Mouse (Mus musculus) adrenal gland, adult 2 months (tissue): Measurements from ENCODE around the gene Ncoa7. TPM values are rescaled to one million over a fixed set of nuclear protein-coding genes. Genes with fewer than 3 reads are reported as not detected.

Experiments used
- DNase-seq: peaks from one replicate; pipeline ENCODE4 v3.0.0; 2021
- polyA plus RNA-seq: library from polyadenylated mRNA; depleted of rRNA; stranded (reverse); fragments of >200 nt; gene quantifications from 2 replicates; pipeline ENCODE4 v1.2.3, GENCODE M21; 2012
- total RNA-seq, 2 experiments: library from RNA; stranded (reverse); gene quantifications; 2 replicates each; pipeline ENCODE4 v1.2.3; 2021

Ncoa7 gene
- total and polyA plus RNA-seq, 3 experiments: 11.2 to 34.1 (median 32.6) TPM

- DNase-seq: no peak
Observed at GRCm38 (mm10) chr10:30745238-30745974, 57.7 kb downstream of the Ncoa7 start.

- DNase-seq: no peak
Observed at GRCm38 (mm10) chr10:30743275-30743674, 59.9 kb downstream of the Ncoa7 start.

GRCm38 (mm10) chr10:30738403-30738802 is 64.7 kb downstream of the Ncoa7 start:
- DNase-seq: no peak

GRCm38 (mm10) chr10:30737323-30737722 is 65.8 kb downstream of the Ncoa7 start:
- peak; percentile 20 for DNase-seq

GRCm38 (mm10) chr10:30733148-30733785 is 69.9 kb downstream of the Ncoa7 start:
- DNase-seq: no peak

- DNase-seq: peak; percentile 82
Observed at GRCm38 (mm10) chr10:30731321-30731914, 71.7 kb downstream of the Ncoa7 start.

- no peak for DNase-seq
Observed at GRCm38 (mm10) chr10:30730791-30731190, 72.3 kb downstream of the Ncoa7 start.

GRCm38 (mm10) chr10:30729157-30730096 is 73.7 kb downstream of the Ncoa7 start:
- peak; percentile 41 for DNase-seq

- DNase-seq: no peak
Observed at GRCm38 (mm10) chr10:30723014-30723413, 80.1 kb downstream of the Ncoa7 start.

GRCm38 (mm10) chr10:30720556-30720955 is 82.6 kb downstream of the Ncoa7 start:
- DNase-seq: no peak

- DNase-seq: no peak
Observed at GRCm38 (mm10) chr10:30719947-30720346, 83.2 kb downstream of the Ncoa7 start.

GRCm38 (mm10) chr10:30718703-30719340 is 84.3 kb downstream of the Ncoa7 start:
- DNase-seq: peak; percentile 70

- DNase-seq: no peak
Observed at GRCm38 (mm10) chr10:30716171-30716570, 87.0 kb downstream of the Ncoa7 start.

GRCm38 (mm10) chr10:30712540-30712939 is 90.6 kb downstream of the Ncoa7 start:
- no peak for DNase-seq

GRCm38 (mm10) chr10:30709846-30710403 is 93.2 kb downstream of the Ncoa7 start:
- no peak for DNase-seq

- no peak for DNase-seq
Observed at GRCm38 (mm10) chr10:30708039-30708438, 95.1 kb downstream of the Ncoa7 start.

- DNase-seq: no peak
Observed at GRCm38 (mm10) chr10:30702663-30703062, 100.5 kb downstream of the Ncoa7 start.

GRCm38 (mm10) chr10:30686862-30687261 is 116.3 kb downstream of the Ncoa7 start:
- DNase-seq: no peak

- no peak for DNase-seq
Observed at GRCm38 (mm10) chr10:30683449-30683848, 119.7 kb downstream of the Ncoa7 start.

GRCm38 (mm10) chr10:30679756-30680155 is 123.4 kb downstream of the Ncoa7 start:
- DNase-seq: no peak

- DNase-seq: peak; percentile 81
Observed at GRCm38 (mm10) chr10:30678051-30678450, 125.1 kb downstream of the Ncoa7 start.
